Mouse (Mus musculus): Measurements from ENCODE around the gene Mctp1. TPM values are rescaled to one million over a fixed set of nuclear protein-coding genes. Genes with fewer than 3 reads are reported as not detected.
"Not testable (repeated sequence)": the region's sequence is repeated elsewhere in the genome, so short reads cannot be mapped to it uniquely, and the experiment has no call there.

Gene Mctp1
- polyA plus RNA-seq, 1 experiment from 2014 or later = 0.20 TPM

GRCm38 (mm10) chr13:76971046-76971445, 586.7 kb downstream of the Mctp1 start:
- not testable (repeated sequence) for ATAC-seq (ENCODE audit: insufficient number of reproducible peaks, low FRiP score, low TSS enrichment, low read depth); H3K9ac ChIP-seq (ENCODE audit: low read length); H3K4me2 ChIP-seq (ENCODE audit: low read depth, severe bottlenecking); H3K27me3 ChIP-seq (ENCODE audit: control insufficient read depth, insufficient read depth, low read length); H3K36me3 ChIP-seq (ENCODE audit: control insufficient read depth, insufficient read depth, low read length); DNase-seq (ENCODE audit: low spot score); H3K4me3 ChIP-seq (ENCODE audit: low read depth, low read length); H3K9me3 ChIP-seq (ENCODE audit: control insufficient read depth, low read length); H3K27ac ChIP-seq (replicated peaks; ENCODE audit: low read depth, low read length); H3K4me1 ChIP-seq (ENCODE audit: control insufficient read depth, insufficient read depth, low read length)
- WGBS = 94% methylated on average over 3 of the region's 3 CpGs

DNA sequence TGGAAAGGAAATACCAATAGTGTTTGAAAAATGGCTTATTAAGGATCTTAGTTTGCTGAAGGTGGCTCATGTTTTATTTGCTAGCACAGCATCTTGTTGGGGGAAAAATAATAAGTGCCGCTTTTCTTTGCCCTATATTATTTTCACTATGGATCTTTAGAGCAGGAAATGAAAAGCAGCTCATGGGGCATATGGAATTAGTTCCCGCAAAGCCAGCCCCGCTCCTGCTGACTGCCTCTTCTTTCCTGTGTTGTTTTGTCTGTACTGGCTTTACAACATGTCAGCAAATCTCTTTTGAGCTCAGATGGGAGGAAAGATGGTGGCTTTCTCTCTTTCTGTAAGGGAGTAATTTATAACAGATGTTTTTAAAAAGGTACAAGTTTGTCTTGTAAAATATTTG, 618.3 kb downstream of the Mctp1 start:
- H3K36me3 ChIP-seq (ENCODE audit: control insufficient read depth, insufficient read depth, low read length) = no peaks in the 10 kb centered on the region

GRCm38 (mm10) chr13:77003684-77004083, 619.3 kb downstream of the Mctp1 start:
- DNase-seq (ENCODE audit: low spot score) (no peak), ATAC-seq (ENCODE audit: insufficient number of reproducible peaks, low FRiP score, low TSS enrichment, low read depth) (no peak)
- Histone ChIP-seq H3K4me3 (ENCODE audit: low read depth, low read length) (no peak overlapping the region), H3K36me3 (ENCODE audit: control insufficient read depth, insufficient read depth, low read length) (no peaks in the 10 kb centered on the region), H3K9me3 (ENCODE audit: control insufficient read depth, low read length) (no peaks in the 10 kb centered on the region), H3K27ac (replicated peaks; ENCODE audit: low read depth, low read length) (no peak overlapping the region), H3K27me3 (ENCODE audit: control insufficient read depth, insufficient read depth, low read length) (no peaks in the 10 kb centered on the region), H3K4me2 (ENCODE audit: low read depth, severe bottlenecking) (no peak overlapping the region), H3K9ac (ENCODE audit: low read length) (no peak overlapping the region), H3K4me1 (ENCODE audit: control insufficient read depth, insufficient read depth, low read length) (peaks cover 2% of the 10 kb centered on the region; the same call in 1 of the 2 replicates)
- WGBS = 50% methylated on average over 1 of the region's 1 CpGs

More for the DNA sequence above, 618.3 kb downstream of the Mctp1 start:
- no peak for ATAC-seq (ENCODE audit: insufficient number of reproducible peaks, low FRiP score, low TSS enrichment, low read depth)
- DNase-seq (ENCODE audit: low spot score) = peak; percentile 42
- no peak overlapping the region for H3K27ac ChIP-seq (replicated peaks; ENCODE audit: low read depth, low read length)
- H3K9ac ChIP-seq (ENCODE audit: low read length) = no peak overlapping the region
- no peak overlapping the region for H3K4me3 ChIP-seq (ENCODE audit: low read depth, low read length)
- WGBS = 26% methylated on average over 3 of the region's 3 CpGs
- H3K4me1 ChIP-seq (ENCODE audit: control insufficient read depth, insufficient read depth, low read length) = peaks cover 2% of the 10 kb centered on the region; the same call in 1 of the 2 replicates
- H3K27me3 ChIP-seq (ENCODE audit: control insufficient read depth, insufficient read depth, low read length) = no peaks in the 10 kb centered on the region
- no peaks in the 10 kb centered on the region for H3K9me3 ChIP-seq (ENCODE audit: control insufficient read depth, low read length)
- H3K4me2 ChIP-seq (ENCODE audit: low read depth, severe bottlenecking) = no peak overlapping the region

DNA sequence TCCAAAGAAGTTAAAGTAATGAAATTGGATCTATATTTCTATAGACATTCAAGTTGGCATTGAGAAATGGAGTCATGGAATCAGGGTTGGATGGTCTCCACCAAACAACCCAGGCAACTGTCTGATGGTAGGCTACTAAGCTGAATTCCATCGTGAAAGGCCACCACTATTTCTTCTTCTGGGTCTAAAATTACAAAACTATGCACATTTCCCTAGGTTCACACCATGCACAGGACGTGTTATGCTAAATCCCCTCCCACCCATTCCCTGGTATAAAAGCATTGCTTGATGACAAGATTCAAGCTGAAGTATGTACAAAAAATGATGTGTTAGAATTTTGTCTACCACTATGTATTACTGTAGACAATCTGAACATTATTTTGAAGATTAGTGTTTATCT, 634.5 kb downstream of the Mctp1 start:
- H3K4me2 ChIP-seq (ENCODE audit: low read depth, severe bottlenecking) = no peak overlapping the region
- ATAC-seq (ENCODE audit: insufficient number of reproducible peaks, low FRiP score, low TSS enrichment, low read depth) (no peak), DNase-seq (ENCODE audit: low spot score) (no peak)
- H3K27ac ChIP-seq (replicated peaks; ENCODE audit: low read depth, low read length) = no peak overlapping the region
- no peak overlapping the region for H3K4me3 ChIP-seq (ENCODE audit: low read depth, low read length)
- no peak overlapping the region for H3K9ac ChIP-seq (ENCODE audit: low read length)
- no peaks in the 10 kb centered on the region for H3K9me3 ChIP-seq (ENCODE audit: control insufficient read depth, low read length)
- H3K27me3 ChIP-seq (ENCODE audit: control insufficient read depth, insufficient read depth, low read length) = no peaks in the 10 kb centered on the region
- 88% methylated on average over 2 of the region's 2 CpGs for WGBS
- H3K36me3 ChIP-seq (ENCODE audit: control insufficient read depth, insufficient read depth, low read length) = no peaks in the 10 kb centered on the region
- no peaks in the 10 kb centered on the region for H3K4me1 ChIP-seq (ENCODE audit: control insufficient read depth, insufficient read depth, low read length)

GRCm38 (mm10) chr13:77029594-77029993, 645.3 kb downstream of the Mctp1 start:
- no peak for ATAC-seq (ENCODE audit: insufficient number of reproducible peaks, low FRiP score, low TSS enrichment, low read depth)
- Histone ChIP-seq H3K27ac (replicated peaks; ENCODE audit: low read depth, low read length) (no peak overlapping the region), H3K4me3 (ENCODE audit: low read depth, low read length) (no peak overlapping the region), H3K36me3 (ENCODE audit: control insufficient read depth, insufficient read depth, low read length) (no peaks in the 10 kb centered on the region), H3K9me3 (ENCODE audit: control insufficient read depth, low read length) (no peaks in the 10 kb centered on the region), H3K4me1 (ENCODE audit: control insufficient read depth, insufficient read depth, low read length) (no peaks in the 10 kb centered on the region), H3K9ac (ENCODE audit: low read length) (no peak overlapping the region), H3K4me2 (ENCODE audit: low read depth, severe bottlenecking) (no peak overlapping the region), H3K27me3 (ENCODE audit: control insufficient read depth, insufficient read depth, low read length) (no peaks in the 10 kb centered on the region)
- 81% methylated on average over 5 of the region's 5 CpGs for WGBS
- no peak for DNase-seq (ENCODE audit: low spot score)

DNA sequence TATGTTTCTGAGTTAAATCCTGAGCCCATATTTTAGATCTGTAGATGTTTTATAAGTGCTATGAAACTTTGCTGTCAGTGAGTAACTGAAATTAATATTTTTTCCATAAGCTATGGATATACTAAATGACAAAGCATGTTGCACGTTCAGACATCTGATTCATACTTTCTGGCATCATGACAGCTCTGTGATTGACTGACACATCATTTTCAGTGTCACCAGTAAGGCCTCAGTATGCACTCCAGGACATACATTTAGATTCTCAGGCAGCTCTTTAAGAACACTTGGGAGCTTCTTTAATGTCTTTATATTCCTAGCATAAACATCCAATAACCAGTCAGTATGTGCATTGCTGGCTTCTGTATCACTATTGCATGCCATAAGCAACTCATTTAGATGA, 659.0 kb downstream of the Mctp1 start:
- H3K4me1 ChIP-seq (ENCODE audit: control insufficient read depth, insufficient read depth, low read length) = 0 out of 2 replicates have a peak, but pooled peaks cover 2% of the 10 kb centered on the region
- H3K9ac ChIP-seq (ENCODE audit: low read length) = no peak overlapping the region
- ATAC-seq (ENCODE audit: insufficient number of reproducible peaks, low FRiP score, low TSS enrichment, low read depth) (no peak), DNase-seq (ENCODE audit: low spot score) (no peak)
- no peak overlapping the region for H3K4me2 ChIP-seq (ENCODE audit: low read depth, severe bottlenecking)
- no peak overlapping the region for H3K4me3 ChIP-seq (ENCODE audit: low read depth, low read length)
- no peak overlapping the region for H3K27ac ChIP-seq (replicated peaks; ENCODE audit: low read depth, low read length)
- no peaks in the 10 kb centered on the region for H3K36me3 ChIP-seq (ENCODE audit: control insufficient read depth, insufficient read depth, low read length)
- H3K9me3 ChIP-seq (ENCODE audit: control insufficient read depth, low read length) = no peaks in the 10 kb centered on the region
- 80% methylated on average over 1 of the region's 1 CpGs for WGBS
- no peaks in the 10 kb centered on the region for H3K27me3 ChIP-seq (ENCODE audit: control insufficient read depth, insufficient read depth, low read length)

- H3K27me3 ChIP-seq (ENCODE audit: control insufficient read depth, insufficient read depth, low read length) = no peaks in the 10 kb centered on the region
- no peak for DNase-seq (ENCODE audit: low spot score)
- H3K9ac ChIP-seq (ENCODE audit: low read length) = no peak overlapping the region
- H3K4me3 ChIP-seq (ENCODE audit: low read depth, low read length) = no peak overlapping the region
- 0 out of 2 replicates have a peak, but pooled peaks cover 2% of the 10 kb centered on the region for H3K4me1 ChIP-seq (ENCODE audit: control insufficient read depth, insufficient read depth, low read length)
- H3K9me3 ChIP-seq (ENCODE audit: control insufficient read depth, low read length) = no peaks in the 10 kb centered on the region
- 91% methylated on average over 1 of the region's 1 CpGs for WGBS
- no peak overlapping the region for H3K27ac ChIP-seq (replicated peaks; ENCODE audit: low read depth, low read length)
- no peaks in the 10 kb centered on the region for H3K36me3 ChIP-seq (ENCODE audit: control insufficient read depth, insufficient read depth, low read length)
- no peak for ATAC-seq (ENCODE audit: insufficient number of reproducible peaks, low FRiP score, low TSS enrichment, low read depth)
- no peak overlapping the region for H3K4me2 ChIP-seq (ENCODE audit: low read depth, severe bottlenecking)
Observed at GRCm38 (mm10) chr13:77045375-77045774, 661.0 kb downstream of the Mctp1 start.

- Histone ChIP-seq H3K27ac (replicated peaks; ENCODE audit: low read depth, low read length) (no peak overlapping the region), H3K36me3 (ENCODE audit: control insufficient read depth, insufficient read depth, low read length) (no peaks in the 10 kb centered on the region), H3K9ac (ENCODE audit: low read length) (no peak overlapping the region), H3K4me1 (ENCODE audit: control insufficient read depth, insufficient read depth, low read length) (0 out of 2 replicates have a peak, but pooled peaks cover 2% of the 10 kb centered on the region), H3K9me3 (ENCODE audit: control insufficient read depth, low read length) (no peaks in the 10 kb centered on the region), H3K4me3 (ENCODE audit: low read depth, low read length) (no peak overlapping the region), H3K4me2 (ENCODE audit: low read depth, severe bottlenecking) (no peak overlapping the region), H3K27me3 (ENCODE audit: control insufficient read depth, insufficient read depth, low read length) (no peaks in the 10 kb centered on the region)
- ATAC-seq (ENCODE audit: insufficient number of reproducible peaks, low FRiP score, low TSS enrichment, low read depth) = no peak
- 96% methylated on average over 10 of the region's 10 CpGs for WGBS
- no peak for DNase-seq (ENCODE audit: low spot score)
Observed at GRCm38 (mm10) chr13:77046416-77046815, 662.1 kb downstream of the Mctp1 start.
